ENCODE assay signal across 8 mouse cellular contexts in the genomic region with DNA sequence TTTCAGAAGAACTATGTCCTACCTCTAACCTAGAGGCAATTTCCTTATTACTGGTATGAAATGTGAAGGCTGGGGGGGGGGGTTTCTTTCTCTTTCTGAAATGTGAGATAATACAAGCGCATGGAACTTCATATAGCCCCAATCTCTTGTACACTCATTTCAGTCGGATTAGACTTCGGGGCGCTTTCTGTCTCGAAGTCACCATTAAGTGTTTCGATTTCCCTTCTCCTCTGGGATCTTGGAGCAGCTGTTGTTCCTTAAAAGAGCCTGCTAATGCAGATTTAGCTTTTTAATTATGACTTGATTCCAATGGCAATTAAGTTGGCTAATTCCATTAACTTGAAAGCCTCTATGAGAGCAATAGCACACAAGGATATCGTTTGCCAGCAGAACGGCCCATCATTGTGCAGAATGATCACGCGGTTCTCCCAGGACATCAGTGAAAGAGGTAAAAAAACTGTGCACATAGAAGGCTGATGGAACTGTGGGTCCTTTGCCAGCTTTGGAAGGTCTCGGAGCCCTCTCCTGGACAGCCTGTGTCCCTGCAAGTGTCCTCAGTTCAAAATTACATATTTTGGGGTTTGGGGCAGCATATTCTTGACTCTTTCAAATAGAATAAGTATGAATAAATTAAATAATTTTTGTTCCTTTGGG. TPM values are rescaled to one million over a fixed set of nuclear protein-coding genes. Genes with fewer than 3 reads are reported as not detected.
DNase-seq lines count a peak whose midpoint lies in the region; ATAC-seq and TF ChIP-seq lines count a peak whose summit lies in the region.

No protein-coding gene starts in this region.

- H3K4me2 ChIP-seq in forebrain, postnatal 0 days (ENCODE audit: low read depth) = no peak overlapping the region
- H3K4me2 ChIP-seq in midbrain, embryonic 14.5 days (ENCODE audit: low read length) = no peak overlapping the region

- H3K27me3 ChIP-seq in forebrain, postnatal 0 days (ENCODE audit: insufficient read depth, low read length) = no peaks in the 10 kb centered on the region
- no peaks in the 10 kb centered on the region for H3K27me3 ChIP-seq in forebrain, embryonic 10.5 days (ENCODE audit: poor library complexity, severe bottlenecking)
- H3K27me3 ChIP-seq in liver, adult 2 months (ENCODE audit: control insufficient read depth, insufficient read depth, low read length) = 0 out of 2 replicates have a peak, but pooled peaks cover 3% of the 10 kb centered on the region
- H3K27me3 ChIP-seq in midbrain, embryonic 14.5 days (ENCODE audit: control insufficient read depth, insufficient read depth, low read length) = no peaks in the 10 kb centered on the region

- WGBS in forebrain, postnatal 0 days = 53% methylated on average over 11 of the region's 11 CpGs
- 85% methylated on average over 11 of the region's 11 CpGs for WGBS in forebrain, embryonic 10.5 days
- WGBS in liver, adult 2 months = 85% methylated on average over 11 of the region's 11 CpGs
- 48% methylated on average over 11 of the region's 11 CpGs for WGBS in midbrain, embryonic 14.5 days

- DNase-seq in forebrain, postnatal 0 days = peak; percentile 41
- no peak for DNase-seq in forebrain, embryonic 10.5 days (ENCODE audit: extremely low spot score, low spot score)
- DNase-seq in liver, adult 2 months (ENCODE audit: extremely low read depth, low read depth, low spot score) = no peak
- DNase-seq in liver = no peak
- DNase-seq in NIH3T3 (ENCODE audit: low read depth) = peak; percentile 30
- peak; percentile 71 for DNase-seq in midbrain, embryonic 14.5 days
- DNase-seq in spleen, adult 12 weeks (ENCODE audit: low spot score) = no peak

- no peak overlapping the region for H3K27ac ChIP-seq in forebrain, postnatal 0 days (ENCODE audit: low read depth, low read length)
- H3K27ac ChIP-seq in forebrain, embryonic 10.5 days = no peak overlapping the region
- no peak overlapping the region for H3K27ac ChIP-seq in liver, adult 2 months (replicated peaks; ENCODE audit: insufficient read depth, low read depth, low read length)
- H3K27ac ChIP-seq in midbrain, embryonic 14.5 days (replicated peaks; ENCODE audit: low read depth, low read length) = no peak overlapping the region

- H3K9me3 ChIP-seq in forebrain, postnatal 0 days (ENCODE audit: low read length) = no peaks in the 10 kb centered on the region
- H3K9me3 ChIP-seq in forebrain, embryonic 10.5 days = no peaks in the 10 kb centered on the region; the same call in 1 of the 2 replicates
- H3K9me3 ChIP-seq in midbrain, embryonic 14.5 days (ENCODE audit: control insufficient read depth, low read length) = no peaks in the 10 kb centered on the region

- TF ChIP-seq POLR2A in liver, adult 2 months (IDR thresholded peaks at IDR 0.05; ENCODE audit: extremely low read depth, insufficient read depth, low read length) = no peak

- peak; percentile 63 for ATAC-seq in forebrain, postnatal 0 days
- ATAC-seq in midbrain, embryonic 14.5 days (ENCODE audit: low FRiP score, low TSS enrichment) = peak; percentile 47; the same call in 1 of the 2 replicates
- no peak for ATAC-seq in megakaryocyte-erythroid progenitor cell, adult 5-6 weeks (replicated peaks; ENCODE audit: low FRiP score, low TSS enrichment, poor library complexity, severe bottlenecking)

- no peak overlapping the region for H3K4me3 ChIP-seq in forebrain, postnatal 0 days (ENCODE audit: low read depth, low read length)
- H3K4me3 ChIP-seq in forebrain, embryonic 10.5 days = no peak overlapping the region
- H3K4me3 ChIP-seq in liver, adult 2 months (ENCODE audit: insufficient read depth, low read depth, low read length) = no peak overlapping the region
- no peak overlapping the region for H3K4me3 ChIP-seq in midbrain, embryonic 14.5 days (replicated peaks; ENCODE audit: low read depth, low read length)

- no peaks in the 10 kb centered on the region for H3K79me2 ChIP-seq in liver, adult 2 months (ENCODE audit: control insufficient read depth, insufficient read depth, low read length)

- no peaks in the 10 kb centered on the region for H3K36me3 ChIP-seq in forebrain, postnatal 0 days (ENCODE audit: insufficient read depth)
- no peaks in the 10 kb centered on the region for H3K36me3 ChIP-seq in forebrain, embryonic 10.5 days (replicated peaks)
- no peaks in the 10 kb centered on the region for H3K36me3 ChIP-seq in liver, adult 2 months (ENCODE audit: control insufficient read depth, insufficient read depth, low read length)
- no peaks in the 10 kb centered on the region for H3K36me3 ChIP-seq in midbrain, embryonic 14.5 days (ENCODE audit: control insufficient read depth, insufficient read depth, low read length)

- no peaks in the 10 kb centered on the region for H3K4me1 ChIP-seq in forebrain, postnatal 0 days (ENCODE audit: insufficient read depth)
- peaks cover 14% of the 10 kb centered on the region; the same call in 1 of the 2 replicates for H3K4me1 ChIP-seq in forebrain, embryonic 10.5 days
- peaks cover 2% of the 10 kb centered on the region; the same call in 1 of the 2 replicates for H3K4me1 ChIP-seq in liver, adult 2 months (ENCODE audit: control insufficient read depth, insufficient read depth, low read length)
- H3K4me1 ChIP-seq in midbrain, embryonic 14.5 days (ENCODE audit: control insufficient read depth, insufficient read depth, low read length) = no peaks in the 10 kb centered on the region

- no peak overlapping the region for H3K9ac ChIP-seq in forebrain, postnatal 0 days
- H3K9ac ChIP-seq in liver, adult 2 months (ENCODE audit: low read depth, low read length) = no peak overlapping the region
- no peak overlapping the region for H3K9ac ChIP-seq in midbrain, embryonic 14.5 days (replicated peaks; ENCODE audit: low read length)

- peak; percentile 48 for TF ChIP-seq CTCF in forebrain, postnatal 0 days (IDR thresholded peaks at IDR 0.05; ENCODE audit: low read depth)
- TF ChIP-seq CTCF in liver, adult 2 months (IDR thresholded peaks at IDR 0.05; ENCODE audit: low read depth, low read length) = peak; percentile 19; the same call in 1 of the 2 replicates

RNA-seq across cellular contexts. Expression of gene Hspb3, which starts 22.4 kb away (rescaled TPM):
- 2.0 and 10.5 TPM in 2 replicates for total RNA-seq in forebrain, postnatal 0 days (2014; rRNA removed)
- polyA plus RNA-seq in forebrain, postnatal 0 days (2015; fragmentation: Nextera tagmentation; extraction: Ambion mirVana) = 3.0 and 12.2 TPM in 2 replicates
- polyA plus RNA-seq in forebrain, embryonic 10.5 days (2016; fragmentation: Nextera tagmentation; extraction: Ambion mirVana) = not detected in 2 replicates
- total RNA-seq in liver, adult 2 months (2014; rRNA removed) = not detected in 2 replicates
- polyA plus RNA-seq in liver, adult 2 months (2012; rRNA removed) = not detected in 2 replicates
- polyA plus RNA-seq in midbrain, embryonic 14.5 days (2014; fragmentation: Nextera tagmentation; extraction: Ambion mirVana) = 0.29 TPM in 1 of 2 replicates, not detected in the other
- total RNA-seq in megakaryocyte-erythroid progenitor cell, adult 5-6 weeks (2014; fragmentation: Nextera tagmentation) = not detected in 2 replicates
- not detected in 2 replicates for total RNA-seq in megakaryocyte-erythroid progenitor cell, adult 5-6 weeks (2017)

RNA-seq across cellular contexts. Expression of gene Snx18, which starts 22.7 kb away (rescaled TPM):
- 30.7 and 35.5 TPM in 2 replicates for total RNA-seq in forebrain, postnatal 0 days (2014; rRNA removed)
- 9.0 and 10.3 TPM in 2 replicates for polyA plus RNA-seq in forebrain, postnatal 0 days (2015; fragmentation: Nextera tagmentation; extraction: Ambion mirVana)
- 11.2 and 11.5 TPM in 2 replicates for polyA plus RNA-seq in forebrain, embryonic 10.5 days (2016; fragmentation: Nextera tagmentation; extraction: Ambion mirVana)
- 15.4 and 18.1 TPM in 2 replicates for total RNA-seq in liver, adult 2 months (2014; rRNA removed)
- polyA plus RNA-seq in liver, adult 2 months (2012; rRNA removed) = 7.2 and 7.5 TPM in 2 replicates
- polyA plus RNA-seq in midbrain, embryonic 14.5 days (2014; fragmentation: Nextera tagmentation; extraction: Ambion mirVana) = 10.3 and 13.2 TPM in 2 replicates
- total RNA-seq in megakaryocyte-erythroid progenitor cell, adult 5-6 weeks (2014; fragmentation: Nextera tagmentation) = 5.3 and 10.9 TPM in 2 replicates
- 13.2 and 18.1 TPM in 2 replicates for total RNA-seq in megakaryocyte-erythroid progenitor cell, adult 5-6 weeks (2017)

Comparison
In these comparisons a context has a peak if more than half of its experiments do, and no peak if none do; other contexts are left out.
1. DNase-seq: peak in forebrain, postnatal 0 days (single experiment), NIH3T3 (single experiment) and midbrain, embryonic 14.5 days (single experiment); none in forebrain, embryonic 10.5 days (single experiment), liver, adult 2 months (single experiment), liver (single experiment) and spleen, adult 12 weeks (single experiment).